Mouse (Mus musculus): ENCODE data around the gene Pan3. TPM values are rescaled to one million over a fixed set of nuclear protein-coding genes. Genes with fewer than 3 reads are reported as not detected.
A peak's percentile ranks its signal among the peaks of the same experiment; 100 is the strongest.

Gene Pan3
- total RNA-seq (2021), result 10 to 100 TPM; 57.5 to 78.1 TPM
- long read RNA-seq, experiment 1, full-length matches to known transcripts, result 1 of 9 reads
- long read RNA-seq, experiment 1, partial matches to known transcripts, result 2 of 9 reads
- long read RNA-seq, experiment 1, other reads (novel, unspliced or antisense), result 6 of 9 reads
- long read RNA-seq, experiment 2, full-length matches to known transcripts, result 2 of 14 reads
- long read RNA-seq, experiment 2, partial matches to known transcripts, result 1 of 14 reads
- long read RNA-seq, experiment 2, other reads (novel, unspliced or antisense), result 11 of 14 reads

- peak; percentile 95 for DNase-seq (ENCODE audit: low spot score in 2 of 2)
These were observed at the start of gene Pan3 for GRCm38 (mm10) chr5:147429535-147430305. Gene Pan3, plus strand, starts transcription at chr5:147430161.

- DNase-seq (ENCODE audit: low spot score in 2 of 2), result no peak
These were observed 48.6 kb upstream of the Pan3 start for GRCm38 (mm10) chr5:147381396-147381795.

GRCm38 (mm10) chr5:147386865-147387264, 43.1 kb upstream of the Pan3 start:
- no peak for DNase-seq (ENCODE audit: low spot score in 2 of 2)

GRCm38 (mm10) chr5:147388376-147389008, 41.5 kb upstream of the Pan3 start:
- DNase-seq (ENCODE audit: low spot score in 2 of 2), result no peak

- DNase-seq (ENCODE audit: low spot score in 2 of 2), result no peak
These were observed 40.9 kb upstream of the Pan3 start for GRCm38 (mm10) chr5:147389052-147389451.

GRCm38 (mm10) chr5:147390772-147391171, 39.2 kb upstream of the Pan3 start:
- no peak for DNase-seq (ENCODE audit: low spot score in 2 of 2)

GRCm38 (mm10) chr5:147392667-147393213, 37.2 kb upstream of the Pan3 start:
- DNase-seq (ENCODE audit: low spot score in 2 of 2), result no peak

GRCm38 (mm10) chr5:147395050-147395449, 34.9 kb upstream of the Pan3 start:
- DNase-seq (ENCODE audit: low spot score in 2 of 2), result no peak

GRCm38 (mm10) chr5:147399843-147400504, 30.0 kb upstream of the Pan3 start, which contains the start of gene Flt3:
Gene Flt3, minus strand, starts transcription at chr5:147400489.
- DNase-seq (ENCODE audit: low spot score in 2 of 2), result peak in 1 of 2 experiments; percentile 11

GRCm38 (mm10) chr5:147400505-147400979, 29.4 kb upstream of the Pan3 start:
- DNase-seq (ENCODE audit: low spot score in 2 of 2), result no peak

GRCm38 (mm10) chr5:147401024-147401423, 28.9 kb upstream of the Pan3 start:
- no peak for DNase-seq (ENCODE audit: low spot score in 2 of 2)

- DNase-seq (ENCODE audit: low spot score in 2 of 2), result peak in 1 of 2 experiments; percentile 36
These were observed 27.5 kb upstream of the Pan3 start for GRCm38 (mm10) chr5:147402505-147402904.

GRCm38 (mm10) chr5:147406135-147406534, 23.8 kb upstream of the Pan3 start:
- no peak for DNase-seq (ENCODE audit: low spot score in 2 of 2)

- DNase-seq (ENCODE audit: low spot score in 2 of 2), result no peak
These were observed 21.2 kb upstream of the Pan3 start for GRCm38 (mm10) chr5:147408731-147409130.

GRCm38 (mm10) chr5:147410585-147410984, 19.4 kb upstream of the Pan3 start:
- DNase-seq (ENCODE audit: low spot score in 2 of 2), result no peak

- no peak for DNase-seq (ENCODE audit: low spot score in 2 of 2)
These were observed 12.0 kb upstream of the Pan3 start for GRCm38 (mm10) chr5:147417986-147418385.

- peak in 1 of 2 experiments; percentile 51 for DNase-seq (ENCODE audit: low spot score in 2 of 2)
These were observed 11.4 kb upstream of the Pan3 start for GRCm38 (mm10) chr5:147418394-147419121.

- DNase-seq (ENCODE audit: low spot score in 2 of 2), result peak in 1 of 2 experiments; percentile 40
These were observed 6.3 kb upstream of the Pan3 start for GRCm38 (mm10) chr5:147423612-147424011.

GRCm38 (mm10) chr5:147426048-147426805, 3.7 kb upstream of the Pan3 start:
- DNase-seq (ENCODE audit: low spot score in 2 of 2), result no peak
